Mouse (Mus musculus) adrenal gland, postnatal 4 days (tissue): ENCODE measurements around the gene Nup35. TPM values are rescaled to one million over a fixed set of nuclear protein-coding genes. Genes with fewer than 3 reads are reported as not detected.

Source experiments
- DNase-seq, 2 experiments: peaks; one replicate each; pipeline ENCODE4 v3.0.0; 2021 to 2022; ENCODE audit warnings: low spot score in 2 of 2, mixed read lengths in 2 of 2
- microRNA-seq: library from miRNA; unstranded; fragments of <30 nt; microRNA quantifications from one replicate; pipeline ENCODE4 v1.2.0, GENCODE M21; 2021
- total RNA-seq, 2 experiments: library from RNA; stranded (reverse); gene quantifications; 2 replicates each; pipeline ENCODE4 v1.2.3; 2021

Gene Nup35
- total RNA-seq, 2 experiments from 2014 or later = 15.7 to 18.0 TPM

GRCm38 (mm10) chr2:80632336-80633026, 15.4 kb downstream of the Nup35 start:
- DNase-seq = no peak

- DNase-seq = peak; percentile 70 to 80
Measured at GRCm38 (mm10) chr2:80638364-80639241, 21.6 kb downstream of the Nup35 start.

GRCm38 (mm10) chr2:80639398-80639797, 22.4 kb downstream of the Nup35 start:
- DNase-seq = no peak

GRCm38 (mm10) chr2:80639864-80640263, 22.8 kb downstream of the Nup35 start:
- DNase-seq = no peak

- DNase-seq = no peak
Measured at GRCm38 (mm10) chr2:80661414-80661813, 44.4 kb downstream of the Nup35 start.

- no peak for DNase-seq
Measured at GRCm38 (mm10) chr2:80662682-80663081, 45.6 kb downstream of the Nup35 start.

GRCm38 (mm10) chr2:80667396-80667964, 50.4 kb downstream of the Nup35 start:
- no peak for DNase-seq

GRCm38 (mm10) chr2:80669868-80670666, 53.0 kb downstream of the Nup35 start:
- no peak for DNase-seq

GRCm38 (mm10) chr2:80678803-80679202, 61.8 kb downstream of the Nup35 start:
- DNase-seq = no peak

GRCm38 (mm10) chr2:80683727-80684239, 66.7 kb downstream of the Nup35 start:
- no peak for DNase-seq

- no peak for DNase-seq
Measured at GRCm38 (mm10) chr2:80684396-80685071, 67.5 kb downstream of the Nup35 start.

GRCm38 (mm10) chr2:80688261-80688660, 71.2 kb downstream of the Nup35 start:
- no peak for DNase-seq

GRCm38 (mm10) chr2:80707429-80707828, 90.4 kb downstream of the Nup35 start:
- no peak for DNase-seq

Small RNA genes lying within 50 kb of the gene (microRNA-seq; reads per million reads assigned to microRNA genes)
- gene Mir684-1 = not detected

Other genes with a start within 250 kb of the Nup35 start
- gene Frzb, start 169.6 kb upstream of the Nup35 start, total RNA-seq = 10 to 100 TPM; 64.2 to 68.4 TPM
- gene Nckap1, start 35.9 kb upstream of the Nup35 start, total RNA-seq = 100 to 1,000 TPM; 130 to 133 TPM
- gene Dusp19, start 191 bp upstream of the Nup35 start, total RNA-seq = 10 to 100 TPM; 14.4 to 15.6 TPM